Mouse (Mus musculus): ENCODE data around the gene Pcsk6. TPM values are rescaled to one million over a fixed set of nuclear protein-coding genes. Genes with fewer than 3 reads are reported as not detected.

Pcsk6 gene
- polyA plus RNA-seq, 1 experiment from 2014 or later = 0.51 TPM

DNA sequence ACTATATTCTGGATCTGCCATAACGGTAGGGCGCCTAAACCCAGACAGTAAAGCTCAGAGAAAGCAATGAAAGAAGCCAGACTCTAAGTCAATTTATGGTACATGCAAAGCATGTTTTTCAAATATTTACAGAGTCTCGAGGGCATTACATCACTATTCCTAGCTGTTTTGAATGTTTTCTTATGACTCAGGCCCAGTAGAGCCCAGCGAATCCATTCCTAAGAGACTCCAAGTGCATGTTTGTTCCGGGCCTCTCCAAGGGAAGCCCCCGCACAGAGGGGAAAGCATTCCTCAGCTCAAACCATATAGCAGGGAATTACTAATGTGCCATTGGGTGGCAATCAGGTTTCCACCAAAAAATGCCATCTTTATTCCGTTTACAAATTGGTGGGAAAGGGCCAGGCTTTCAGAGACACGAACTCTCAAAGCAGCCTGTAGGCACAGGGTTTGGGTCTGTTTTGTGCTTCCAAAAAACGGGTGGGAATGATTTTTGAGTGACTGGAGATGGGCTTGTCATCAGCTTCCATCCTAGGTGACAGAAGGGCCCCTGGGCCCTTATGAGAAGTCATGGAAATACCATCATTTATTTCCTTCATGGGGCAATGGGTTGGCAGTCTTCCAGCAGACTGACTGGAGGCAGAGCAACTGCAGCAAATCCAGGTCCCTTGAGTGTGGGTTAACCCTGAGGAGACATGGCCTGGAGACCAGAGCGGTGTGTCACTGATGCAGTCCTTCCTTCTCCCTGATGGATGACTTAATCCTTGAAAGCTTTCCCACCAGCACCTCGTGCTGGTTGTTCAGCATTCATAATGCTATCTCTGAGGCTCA lies 117.7 kb downstream of the Pcsk6 start:
- DNase-seq (no peak), ATAC-seq (ENCODE audit: low read depth) (no peak)
- H3K4me3 ChIP-seq (replicated peaks) = no peak overlapping the region
- no peaks in the 10 kb centered on the region for H3K4me1 ChIP-seq (replicated peaks)
- 57% methylated on average over 11 of the region's 11 CpGs for WGBS (ENCODE audit: insufficient replicate concordance)
- H3K9me3 ChIP-seq (replicated peaks) = no peaks in the 10 kb centered on the region
- H3K36me3 ChIP-seq = no peaks in the 10 kb centered on the region
- no peak overlapping the region for H3K4me2 ChIP-seq
- H3K27ac ChIP-seq = no peak overlapping the region
- no peaks in the 10 kb centered on the region for H3K27me3 ChIP-seq
- H3K9ac ChIP-seq = no peak overlapping the region

GRCm38 (mm10) chr7:65980000-65980399 lies 118.5 kb downstream of the Pcsk6 start:
- Histone ChIP-seq H3K4me2 (no peak overlapping the region), H3K36me3 (no peaks in the 10 kb centered on the region), H3K4me1 (replicated peaks) (no peaks in the 10 kb centered on the region), H3K27ac (no peak overlapping the region), H3K27me3 (no peaks in the 10 kb centered on the region), H3K4me3 (replicated peaks) (no peak overlapping the region), H3K9me3 (replicated peaks) (no peaks in the 10 kb centered on the region), H3K9ac (no peak overlapping the region)
- WGBS (ENCODE audit: insufficient replicate concordance) = 73% methylated on average over 9 of the region's 9 CpGs
- DNase-seq (no peak), ATAC-seq (ENCODE audit: low read depth) (no peak)

- H3K27me3 ChIP-seq = no peaks in the 10 kb centered on the region
- no peak overlapping the region for H3K9ac ChIP-seq
- H3K4me3 ChIP-seq (replicated peaks) = no peak overlapping the region
- ATAC-seq (ENCODE audit: low read depth) (no peak), DNase-seq (no peak)
- no peaks in the 10 kb centered on the region for H3K36me3 ChIP-seq
- H3K4me1 ChIP-seq (replicated peaks) = no peaks in the 10 kb centered on the region
- 47% methylated on average over 3 of the region's 3 CpGs for WGBS (ENCODE audit: insufficient replicate concordance)
- no peaks in the 10 kb centered on the region for H3K9me3 ChIP-seq (replicated peaks)
- H3K4me2 ChIP-seq = no peak overlapping the region
- no peak overlapping the region for H3K27ac ChIP-seq
Measured at GRCm38 (mm10) chr7:65982057-65982456, 120.5 kb downstream of the Pcsk6 start.

DNA sequence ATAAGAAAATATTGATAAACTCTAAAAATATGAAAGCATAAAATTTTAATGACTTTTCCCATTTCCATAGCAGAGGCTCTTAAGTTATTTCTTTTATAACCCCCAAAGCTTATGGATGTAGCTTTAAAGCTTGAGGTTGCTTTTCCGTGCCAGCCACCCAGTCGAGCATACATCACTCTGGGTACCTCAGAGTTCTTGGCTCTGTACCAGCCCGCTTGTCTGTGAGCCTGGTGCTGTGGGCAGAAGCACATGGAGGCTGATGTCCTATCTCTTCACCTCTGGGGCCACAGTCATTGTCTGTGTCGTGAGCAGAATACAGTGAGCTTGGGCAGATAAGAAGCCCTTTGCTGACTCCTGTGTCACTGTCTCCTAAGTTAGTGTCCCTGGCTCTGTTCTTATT lies 126.7 kb downstream of the Pcsk6 start:
- Histone ChIP-seq H3K27me3 (no peaks in the 10 kb centered on the region), H3K4me2 (no peak overlapping the region), H3K9me3 (replicated peaks) (no peaks in the 10 kb centered on the region), H3K4me1 (replicated peaks) (no peaks in the 10 kb centered on the region), H3K27ac (no peak overlapping the region), H3K9ac (no peak overlapping the region), H3K36me3 (no peaks in the 10 kb centered on the region), H3K4me3 (replicated peaks) (no peak overlapping the region)
- no peak for DNase-seq
- ATAC-seq (ENCODE audit: low read depth) = no peak
- WGBS (ENCODE audit: insufficient replicate concordance) = 54% methylated on average over 4 of the region's 4 CpGs

DNA sequence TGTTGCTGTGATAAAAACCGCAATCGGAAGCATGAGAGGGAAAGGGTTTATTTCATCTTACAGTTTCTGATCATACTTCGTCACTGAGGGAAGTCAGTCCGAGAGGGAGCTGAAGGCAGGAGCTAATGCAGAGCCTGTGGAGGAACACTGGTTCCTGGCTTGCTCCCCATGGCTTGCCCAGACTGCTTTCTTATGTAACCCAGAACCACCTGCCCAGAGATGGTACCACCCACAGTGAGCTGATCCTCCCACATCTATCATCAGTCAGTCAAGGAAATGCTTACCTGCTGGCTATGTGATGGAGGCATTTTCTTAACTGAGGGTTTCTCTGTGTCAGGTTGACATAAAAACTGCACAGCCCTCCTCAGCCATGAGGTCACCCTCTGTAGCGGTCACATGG lies 127.2 kb downstream of the Pcsk6 start:
- Histone ChIP-seq H3K4me2 (no peak overlapping the region), H3K27ac (no peak overlapping the region), H3K4me1 (replicated peaks) (no peaks in the 10 kb centered on the region), H3K27me3 (no peaks in the 10 kb centered on the region), H3K9ac (no peak overlapping the region), H3K4me3 (replicated peaks) (no peak overlapping the region), H3K9me3 (replicated peaks) (no peaks in the 10 kb centered on the region), H3K36me3 (no peaks in the 10 kb centered on the region)
- WGBS (ENCODE audit: insufficient replicate concordance) = 86% methylated on average over 5 of the region's 5 CpGs
- ATAC-seq (ENCODE audit: low read depth) (no peak), DNase-seq (no peak)

- no peaks in the 10 kb centered on the region for H3K27me3 ChIP-seq
- no peak overlapping the region for H3K9ac ChIP-seq
- 72% methylated on average over 6 of the region's 6 CpGs for WGBS (ENCODE audit: insufficient replicate concordance)
- no peaks in the 10 kb centered on the region for H3K9me3 ChIP-seq (replicated peaks)
- DNase-seq = no peak
- no peaks in the 10 kb centered on the region for H3K36me3 ChIP-seq
- H3K4me2 ChIP-seq = no peak overlapping the region
- H3K4me1 ChIP-seq (replicated peaks) = no peaks in the 10 kb centered on the region
- no peak for ATAC-seq (ENCODE audit: low read depth)
- no peak overlapping the region for H3K4me3 ChIP-seq (replicated peaks)
- H3K27ac ChIP-seq = no peak overlapping the region
Measured at GRCm38 (mm10) chr7:65992329-65992728, 130.8 kb downstream of the Pcsk6 start.

- ATAC-seq (ENCODE audit: low read depth) = no peak
Measured at GRCm38 (mm10) chr7:65993410-65993809, 131.9 kb downstream of the Pcsk6 start.

DNA sequence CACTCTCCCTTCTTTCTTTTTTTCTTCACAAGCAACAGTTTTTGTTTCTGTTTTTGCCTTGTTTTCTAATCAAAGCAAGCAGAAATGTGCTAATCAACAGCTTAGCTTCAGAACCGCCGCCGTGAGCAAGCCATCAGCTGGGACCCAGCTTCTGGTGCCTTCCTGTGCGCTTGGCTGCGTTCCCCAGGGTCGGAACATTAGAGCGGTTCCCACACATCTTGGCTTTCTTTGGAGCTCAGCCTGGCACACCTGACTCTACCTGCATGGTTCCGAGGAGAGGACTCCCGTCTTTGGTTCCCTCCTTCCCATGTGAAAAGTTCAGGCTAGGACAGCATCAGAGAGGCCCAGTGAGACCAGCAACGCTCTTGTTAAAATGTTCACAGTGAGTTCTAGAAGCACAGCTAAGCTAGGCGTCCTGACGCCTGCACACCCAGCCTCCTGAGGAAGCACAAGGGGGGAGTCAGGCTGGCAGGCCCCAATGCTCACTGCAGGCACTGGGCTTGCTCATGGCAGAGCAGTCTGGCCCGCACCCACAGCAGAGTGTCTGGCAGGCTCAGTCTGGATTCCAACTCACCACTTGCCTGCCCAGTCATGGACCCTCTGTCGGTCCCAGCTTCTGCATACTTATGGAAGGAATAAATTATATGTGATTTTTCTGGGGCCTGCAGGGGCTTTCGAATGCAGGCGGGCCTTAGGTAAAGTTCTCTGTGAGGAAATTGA lies 139.7 kb downstream of the Pcsk6 start:
- Histone ChIP-seq H3K4me3 (replicated peaks) (no peak overlapping the region), H3K9ac (no peak overlapping the region), H3K27me3 (no peaks in the 10 kb centered on the region), H3K27ac (no peak overlapping the region), H3K9me3 (replicated peaks) (no peaks in the 10 kb centered on the region), H3K36me3 (no peaks in the 10 kb centered on the region), H3K4me2 (no peak overlapping the region), H3K4me1 (replicated peaks) (no peaks in the 10 kb centered on the region)
- ATAC-seq (ENCODE audit: low read depth) (no peak), DNase-seq (no peak)
- 78% methylated on average over 16 of the region's 16 CpGs for WGBS (ENCODE audit: insufficient replicate concordance)

More at GRCm38 (mm10) chr7:65993410-65993809, 131.9 kb downstream of the Pcsk6 start:
- Histone ChIP-seq H3K4me1 (replicated peaks) (no peaks in the 10 kb centered on the region), H3K27me3 (no peaks in the 10 kb centered on the region), H3K9ac (no peak overlapping the region), H3K4me2 (no peak overlapping the region), H3K9me3 (replicated peaks) (no peaks in the 10 kb centered on the region), H3K27ac (no peak overlapping the region), H3K4me3 (replicated peaks) (no peak overlapping the region), H3K36me3 (no peaks in the 10 kb centered on the region)
- no peak for DNase-seq
- 45% methylated on average over 3 of the region's 3 CpGs for WGBS (ENCODE audit: insufficient replicate concordance)

DNA sequence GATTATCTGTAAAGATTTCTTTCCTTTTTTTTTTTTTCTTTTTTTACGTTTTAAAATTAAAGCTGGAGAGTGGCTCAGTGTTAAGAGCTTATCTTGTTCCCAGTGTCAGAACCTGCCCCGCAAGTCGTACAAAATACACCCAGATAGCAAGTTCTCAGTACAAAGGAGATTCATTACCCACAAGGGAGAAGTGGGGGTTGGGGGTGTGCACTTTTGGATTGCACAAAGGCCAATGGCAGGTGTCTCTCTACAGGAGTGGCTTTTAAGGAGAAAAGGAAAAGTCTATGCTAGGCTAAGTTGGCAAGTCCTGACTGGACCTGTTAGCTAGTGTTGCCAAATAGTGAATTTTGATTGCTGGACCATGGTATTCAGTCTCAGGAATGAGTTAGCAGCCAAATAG lies 140.3 kb downstream of the Pcsk6 start:
- Histone ChIP-seq H3K27me3 (no peaks in the 10 kb centered on the region), H3K4me3 (replicated peaks) (no peak overlapping the region), H3K4me1 (replicated peaks) (no peaks in the 10 kb centered on the region), H3K9ac (no peak overlapping the region), H3K4me2 (no peak overlapping the region), H3K27ac (no peak overlapping the region), H3K36me3 (no peaks in the 10 kb centered on the region), H3K9me3 (replicated peaks) (no peaks in the 10 kb centered on the region)
- WGBS (ENCODE audit: insufficient replicate concordance) = 55% methylated on average over 3 of the region's 3 CpGs
- no peak for ATAC-seq (ENCODE audit: low read depth)
- no peak for DNase-seq

- Histone ChIP-seq H3K9me3 (replicated peaks) (no peaks in the 10 kb centered on the region), H3K9ac (no peak overlapping the region), H3K27me3 (no peaks in the 10 kb centered on the region), H3K4me3 (replicated peaks) (no peak overlapping the region), H3K4me2 (no peak overlapping the region), H3K27ac (no peak overlapping the region), H3K4me1 (replicated peaks) (no peaks in the 10 kb centered on the region), H3K36me3 (no peaks in the 10 kb centered on the region)
- ATAC-seq (ENCODE audit: low read depth) (no peak), DNase-seq (no peak)
- 59% methylated on average over 5 of the region's 5 CpGs for WGBS (ENCODE audit: insufficient replicate concordance)
Measured at GRCm38 (mm10) chr7:66003447-66003846, 141.9 kb downstream of the Pcsk6 start.

- H3K4me2 ChIP-seq = no peak overlapping the region
- DNase-seq (no peak), ATAC-seq (ENCODE audit: low read depth) (no peak)
- 61% methylated on average over 13 of the region's 13 CpGs for WGBS (ENCODE audit: insufficient replicate concordance)
- no peak overlapping the region for H3K4me3 ChIP-seq (replicated peaks)
- no peaks in the 10 kb centered on the region for H3K9me3 ChIP-seq (replicated peaks)
- H3K4me1 ChIP-seq (replicated peaks) = no peaks in the 10 kb centered on the region
- H3K27me3 ChIP-seq = no peaks in the 10 kb centered on the region
- no peak overlapping the region for H3K9ac ChIP-seq
- H3K36me3 ChIP-seq = no peaks in the 10 kb centered on the region
- H3K27ac ChIP-seq = no peak overlapping the region
Measured at GRCm38 (mm10) chr7:66003865-66004638, 142.5 kb downstream of the Pcsk6 start.

All from liver, embryonic 13.5 days (tissue).